Mouse (Mus musculus) cerebellum, adult 18-20 months (tissue): ENCODE results near the gene Nudt5.
A peak's percentile ranks its signal among the peaks of the same experiment; 100 is the strongest.

ENCODE experiments used
- DNase-seq, 2 experiments: peaks; one replicate each; pipeline ENCODE4 v3.0.0; 2021

Gene Nudt5

DNA sequence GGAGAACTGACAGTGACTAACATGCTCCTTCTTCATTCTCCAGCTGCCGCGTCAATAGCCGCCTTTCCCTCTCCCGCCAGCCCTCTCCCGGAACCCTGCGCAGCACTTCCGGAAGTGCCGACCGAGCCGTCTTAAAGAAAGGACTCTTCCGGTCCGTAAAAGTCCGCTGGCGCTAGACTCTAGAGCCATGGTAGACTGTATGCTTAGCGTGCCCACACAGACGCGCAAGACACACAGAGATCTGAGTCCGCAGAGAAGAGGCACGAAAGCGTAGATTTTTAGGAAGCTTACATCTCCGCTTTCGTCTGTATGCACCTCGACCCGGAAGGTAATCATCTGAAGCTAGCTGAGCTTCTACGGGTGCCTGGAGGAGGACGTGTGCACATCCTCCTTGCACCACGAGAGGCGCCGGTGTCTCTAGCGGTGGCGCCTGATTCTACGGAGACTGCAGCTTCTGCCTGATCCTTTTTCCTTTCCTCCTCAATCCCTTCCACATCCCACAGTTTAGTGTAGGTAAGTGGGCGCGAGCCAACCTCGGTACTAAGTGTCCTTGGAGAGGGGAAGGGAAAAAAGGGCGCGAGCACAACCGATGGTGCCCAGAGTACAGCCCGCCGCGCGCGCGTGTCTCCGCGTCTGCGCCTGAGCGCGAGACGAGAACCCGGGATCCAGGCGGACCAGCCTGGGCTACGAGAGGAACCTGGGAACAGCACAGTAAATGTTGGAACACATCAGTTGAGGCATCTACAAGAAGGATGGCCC is at the start of gene Nudt5, which contains the start of gene Cdc123:
Gene Nudt5 (plus strand): TSS at position 147 of the 759 bp plus-strand sequence.
Gene Cdc123 (minus strand): TSS at position 292 of the 759 bp plus-strand sequence.
- DNase-seq = peak; percentile 90 to 91

DNA sequence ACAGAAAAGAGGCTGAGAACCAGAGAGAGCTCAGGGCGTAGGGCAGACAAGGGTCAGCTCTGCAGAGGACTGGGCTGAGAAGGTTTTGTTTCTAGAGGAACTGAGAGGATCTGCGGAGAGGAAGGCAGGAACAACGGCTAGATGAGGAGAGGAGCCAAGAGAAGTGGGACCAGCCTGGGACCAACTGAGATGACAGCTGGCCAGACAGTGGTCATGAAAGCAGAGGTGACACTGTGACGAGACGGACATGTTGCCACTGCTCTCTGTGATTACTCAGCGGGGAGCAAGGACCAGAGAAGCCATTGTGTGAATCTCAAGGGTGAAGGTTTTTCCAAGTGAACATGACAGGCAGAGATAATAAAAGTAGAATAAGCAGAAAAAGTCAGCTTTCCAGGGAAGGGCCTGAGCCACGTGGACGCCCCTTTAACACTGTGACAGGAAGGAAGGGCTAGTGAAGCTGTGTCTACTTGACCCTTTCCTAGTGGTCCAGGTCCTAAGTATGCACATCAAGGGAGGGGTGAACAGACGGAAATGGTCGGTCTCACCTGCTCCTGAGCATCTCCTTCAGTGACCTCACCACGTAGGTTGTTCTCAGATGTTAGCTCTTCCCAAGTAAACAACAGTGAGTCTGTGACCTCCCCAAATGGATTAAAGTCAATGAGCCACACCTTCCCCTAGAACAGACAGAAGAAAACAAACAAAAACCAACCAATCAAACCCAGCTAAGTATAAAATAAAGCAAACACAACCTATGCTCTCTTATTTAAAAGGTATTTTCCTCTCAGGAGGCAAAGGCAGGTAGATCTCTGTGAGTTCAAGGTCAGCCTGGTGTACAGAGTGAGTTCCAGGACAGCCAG is 46.8 kb upstream of the Nudt5 start:
- no peak for DNase-seq

DNA sequence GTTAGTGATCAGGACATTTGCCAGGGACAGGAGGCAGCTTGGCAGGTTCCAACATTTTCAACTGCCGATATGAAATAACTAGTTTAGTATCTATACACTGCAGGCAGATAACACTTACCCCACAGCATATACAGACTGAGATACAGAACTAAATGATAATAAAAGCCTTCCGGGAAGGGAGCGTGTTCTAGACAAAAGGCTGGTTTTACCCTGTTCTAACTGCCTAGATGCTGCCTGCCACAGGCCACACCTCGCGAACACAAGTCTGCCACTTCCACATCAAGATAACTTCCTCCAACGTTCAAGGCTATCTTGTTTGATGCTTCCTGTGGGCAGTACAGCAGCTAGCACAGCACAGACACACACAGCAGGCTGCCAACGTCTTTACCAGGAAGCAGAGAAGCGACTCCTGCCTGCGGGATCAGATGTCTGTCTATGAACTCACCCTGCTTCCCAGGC is 43.6 kb upstream of the Nudt5 start:
- DNase-seq = no peak

DNA sequence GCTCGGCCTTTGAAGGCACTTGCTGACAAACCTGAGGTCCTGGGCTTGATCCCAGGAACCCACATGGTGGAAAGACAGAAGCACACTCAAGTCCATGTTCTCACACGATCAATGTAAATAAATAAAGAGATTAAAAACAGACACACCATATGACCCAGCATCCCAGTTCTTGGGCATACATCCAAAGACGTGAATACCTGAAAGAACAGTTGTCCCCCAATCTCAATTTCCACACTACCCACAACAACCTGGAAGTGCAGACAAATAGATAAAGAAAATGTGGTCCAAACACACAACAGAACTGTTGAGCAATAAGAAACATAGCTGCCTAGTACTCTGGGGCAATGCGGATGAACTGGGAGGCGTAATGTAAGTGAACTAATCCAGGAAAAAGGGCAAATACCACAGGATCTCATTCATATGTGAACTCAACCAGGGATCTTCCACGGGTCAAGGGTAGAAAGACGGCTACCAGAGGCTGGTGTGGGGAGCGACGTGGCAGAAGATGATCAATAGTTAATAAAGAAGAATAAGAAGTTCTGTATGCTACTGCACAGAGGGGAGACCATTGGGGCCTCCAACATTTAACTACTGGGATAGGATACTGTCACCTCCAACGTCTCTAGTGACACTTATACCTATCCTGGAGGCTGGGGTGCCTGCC is 42.8 kb upstream of the Nudt5 start:
- no peak for DNase-seq

DNA sequence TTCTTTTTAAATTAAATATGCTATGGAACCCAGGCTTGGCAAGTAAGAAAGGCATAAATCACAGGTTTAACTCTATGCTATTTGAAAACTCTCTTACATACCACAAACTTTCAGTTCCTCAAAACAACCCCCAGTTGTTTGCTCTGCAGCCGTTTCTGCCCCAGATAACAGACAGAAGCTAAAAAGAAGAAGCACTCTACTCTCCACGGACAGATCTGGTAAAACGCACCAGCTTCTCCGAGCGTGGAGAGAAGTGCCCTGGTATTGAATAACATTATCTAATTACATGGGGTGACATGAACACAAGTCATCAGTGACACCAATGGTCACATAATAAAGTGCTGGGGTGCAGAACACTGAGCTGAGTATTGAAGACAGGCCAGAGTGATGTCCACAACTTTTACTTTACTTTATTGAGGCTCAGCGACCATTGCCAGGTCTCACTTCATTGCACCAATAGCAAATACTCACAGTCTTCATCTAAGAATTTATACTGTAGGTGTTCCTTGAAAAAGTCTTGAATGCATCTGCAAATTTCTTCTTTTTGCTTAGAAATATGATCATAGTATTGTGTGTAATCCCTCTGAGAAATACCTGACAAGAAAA is 40.3 kb upstream of the Nudt5 start:
- DNase-seq = no peak

DNA sequence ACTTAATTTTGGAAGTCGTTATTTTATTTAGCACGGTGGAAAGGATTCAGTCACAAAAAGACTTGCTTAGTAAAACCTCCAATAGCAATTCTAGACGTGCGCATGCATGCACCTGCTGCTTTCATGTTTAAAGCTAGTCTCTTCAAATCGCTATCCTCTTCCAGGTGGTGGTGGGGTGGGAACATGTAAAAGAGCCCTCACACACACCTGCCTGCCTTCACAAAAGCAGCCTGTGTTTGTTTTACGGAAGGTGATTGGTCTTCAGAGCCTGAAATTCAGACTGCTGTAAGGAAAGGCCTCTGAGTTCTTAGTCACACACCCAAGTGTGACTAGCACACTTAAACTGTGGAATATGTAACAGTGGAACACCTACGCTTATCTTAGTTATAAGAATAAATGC is 39.6 kb upstream of the Nudt5 start:
- DNase-seq = no peak

DNA sequence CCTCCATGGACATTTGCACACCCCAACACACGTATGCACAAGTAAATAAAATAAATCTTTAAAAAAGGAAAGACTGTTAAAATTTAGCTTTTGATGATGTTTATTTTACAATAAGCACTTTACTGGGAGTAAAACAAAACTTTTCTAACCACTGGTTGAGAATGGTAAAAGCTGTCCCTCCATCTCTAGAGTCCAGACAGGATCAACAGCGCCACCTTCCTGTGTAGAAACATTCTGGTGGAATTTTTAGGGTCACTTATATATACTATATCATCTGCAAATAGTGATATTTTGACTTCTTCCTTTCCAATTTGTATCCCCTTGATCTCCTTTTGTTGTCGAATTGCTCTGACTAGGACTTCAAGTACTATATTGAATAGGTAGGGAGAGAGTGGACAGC is 38.6 kb upstream of the Nudt5 start:
- peak in 1 of 2 experiments; percentile 10 for DNase-seq

DNA sequence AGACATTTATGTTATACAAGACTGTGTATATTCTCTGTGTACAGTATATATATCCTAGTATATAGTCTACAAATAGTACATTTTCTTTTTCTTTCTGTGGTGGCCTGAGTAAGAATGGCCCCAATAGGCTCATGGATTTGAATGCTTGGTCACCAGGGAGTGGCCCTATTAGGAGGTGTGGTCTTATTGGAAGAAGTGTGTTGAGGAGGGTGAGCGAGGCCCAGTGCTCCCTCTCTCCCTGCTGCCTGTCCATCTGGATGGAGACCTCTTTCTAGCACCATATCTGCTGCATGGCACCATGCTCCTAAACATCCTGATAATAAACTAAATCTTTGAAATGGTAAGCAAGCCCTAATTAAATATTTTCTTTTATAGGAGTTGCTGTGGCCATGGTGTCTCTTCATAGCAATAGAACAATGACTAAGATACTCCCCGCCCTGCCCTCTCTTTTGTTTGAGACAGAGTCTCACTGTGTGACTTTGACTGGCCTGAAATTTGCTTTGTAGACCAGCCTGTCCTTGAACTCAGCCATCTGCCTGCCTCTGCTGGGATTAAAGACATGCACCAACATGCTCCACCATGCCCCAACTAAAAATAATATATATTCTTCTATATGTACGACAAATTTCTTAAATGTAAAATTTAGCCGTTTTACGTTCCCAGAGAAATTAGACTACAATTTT is 34.6 kb upstream of the Nudt5 start:
- no peak for DNase-seq

DNA sequence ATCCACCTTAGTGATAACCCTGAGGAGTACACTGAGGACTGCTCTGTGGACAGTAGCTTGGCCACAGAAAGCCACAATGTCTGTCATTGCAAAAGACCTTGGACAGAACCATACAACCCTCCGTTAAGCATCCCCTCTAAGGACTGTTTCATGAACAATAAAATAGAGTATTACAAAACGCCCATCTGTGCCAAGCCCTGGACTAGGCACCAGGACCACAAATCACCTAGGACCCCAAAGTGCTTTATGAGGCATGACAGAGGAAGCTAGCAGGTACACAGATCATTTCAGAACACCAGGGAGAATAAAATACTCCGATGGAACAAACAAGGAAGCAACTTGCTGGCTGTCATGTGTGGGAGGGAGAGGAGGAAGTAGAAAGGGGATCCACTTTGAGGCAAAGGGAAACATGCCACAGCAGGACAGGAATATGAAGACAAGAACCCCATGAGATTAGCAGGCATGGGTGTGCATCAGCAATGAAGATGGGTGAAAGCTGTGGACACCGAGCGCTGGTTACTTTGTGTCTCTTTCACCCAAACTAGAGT is 33.5 kb upstream of the Nudt5 start:
- no peak for DNase-seq

DNA sequence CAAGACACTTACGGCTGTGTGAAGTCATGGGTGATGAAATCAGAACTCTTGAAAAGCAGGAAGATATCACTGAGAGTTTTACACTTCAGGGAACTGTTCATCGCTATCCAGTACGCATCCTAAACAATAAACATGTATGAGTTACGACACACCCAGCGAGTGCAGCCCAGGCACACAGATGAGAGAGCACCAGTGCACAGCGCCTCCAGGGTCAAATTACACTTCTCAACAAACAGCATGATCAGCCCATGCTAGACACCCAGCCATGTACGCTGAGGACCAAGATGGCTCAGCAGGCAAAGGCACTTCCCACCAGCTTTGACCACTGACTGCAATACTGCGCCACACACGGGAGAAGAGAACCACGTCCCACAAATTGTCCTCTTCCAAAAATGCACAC is 23.6 kb upstream of the Nudt5 start:
- DNase-seq = no peak

DNA sequence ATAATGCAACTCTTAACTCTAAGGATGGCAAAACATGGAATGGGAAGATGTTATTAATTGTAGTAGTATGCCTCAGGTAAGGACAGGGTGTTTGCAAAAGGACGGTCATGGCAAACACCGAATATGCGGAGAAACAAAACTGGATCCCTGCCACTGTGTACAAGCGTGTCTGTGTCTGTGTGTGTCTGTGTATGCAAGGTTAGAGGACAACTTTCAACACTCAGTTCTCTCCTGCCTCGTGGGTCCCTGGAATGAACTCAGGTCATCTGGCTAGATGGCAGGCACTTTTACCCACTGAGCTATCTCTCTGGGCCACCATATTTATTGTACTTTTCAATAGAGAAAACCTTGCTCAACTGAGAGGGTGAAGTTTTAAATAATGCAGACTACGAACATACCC is 22.4 kb upstream of the Nudt5 start:
- DNase-seq = no peak

DNA sequence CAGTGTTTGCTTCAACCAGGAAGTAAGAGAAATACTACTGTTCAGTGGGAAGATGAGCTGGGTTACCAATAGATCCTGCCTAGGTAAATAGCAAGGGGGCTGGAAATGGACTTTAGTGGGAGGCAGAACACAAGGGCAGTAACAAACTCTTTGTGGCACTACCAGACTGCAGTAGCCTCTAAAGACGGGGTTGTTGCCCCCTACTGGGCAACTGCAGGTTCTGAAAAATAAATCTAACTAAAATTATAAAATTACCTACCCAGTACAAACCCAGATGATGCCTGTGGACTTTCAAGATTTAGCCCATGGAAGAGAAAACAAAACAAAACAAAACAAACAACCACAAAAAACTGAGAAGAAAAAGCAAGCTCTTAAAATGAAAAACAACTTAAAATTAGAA is 20.6 kb upstream of the Nudt5 start:
- no peak for DNase-seq

DNA sequence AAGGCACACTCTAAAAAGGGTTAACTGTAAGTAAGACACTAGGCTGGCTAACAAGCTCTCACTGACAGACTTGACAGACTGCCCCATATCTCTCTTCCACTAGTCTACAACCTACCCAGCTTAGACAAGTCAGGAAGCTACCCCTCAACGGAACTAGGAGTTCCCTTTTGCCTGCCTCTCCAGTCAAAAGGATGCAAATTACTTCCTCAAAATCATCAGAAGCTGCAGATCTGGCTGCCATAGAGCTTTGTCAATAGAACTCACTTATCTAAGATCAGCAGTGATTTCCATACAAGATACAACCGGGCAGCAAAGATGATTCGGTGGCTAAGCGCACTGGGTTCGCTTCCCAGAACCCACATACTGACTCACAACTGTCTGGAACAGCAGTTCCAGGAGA is 20.1 kb upstream of the Nudt5 start:
- DNase-seq = no peak

DNA sequence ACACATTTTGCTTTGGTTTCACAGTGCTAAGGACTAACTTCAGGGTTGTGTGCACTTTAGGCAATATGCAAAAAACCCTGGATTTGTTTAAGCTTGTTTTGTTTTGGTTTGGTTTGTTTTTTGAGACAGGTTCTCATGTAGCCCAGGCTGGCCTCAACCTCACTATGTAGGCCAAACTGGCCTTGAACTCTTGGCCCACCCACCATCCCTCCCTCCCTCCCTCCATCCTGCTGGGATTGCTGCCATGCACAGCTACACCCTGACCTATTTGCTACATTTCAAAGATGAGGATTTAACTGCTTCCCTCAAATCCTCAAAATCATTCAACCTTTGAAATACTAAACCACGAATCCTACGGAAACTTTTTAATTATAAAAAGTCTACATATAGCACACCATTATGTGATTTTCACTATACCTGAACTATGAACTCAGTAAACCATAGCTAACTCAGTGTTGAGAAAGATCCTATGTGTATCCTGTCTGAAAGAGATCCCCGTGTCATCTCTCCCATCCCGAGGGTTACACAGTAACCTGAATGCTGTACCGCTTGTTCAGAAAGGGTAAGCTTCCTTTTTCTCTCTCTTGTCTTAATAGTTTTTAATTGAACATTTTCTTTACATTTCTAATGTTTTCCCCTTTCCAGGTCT is 19.4 kb upstream of the Nudt5 start:
- DNase-seq = no peak

DNA sequence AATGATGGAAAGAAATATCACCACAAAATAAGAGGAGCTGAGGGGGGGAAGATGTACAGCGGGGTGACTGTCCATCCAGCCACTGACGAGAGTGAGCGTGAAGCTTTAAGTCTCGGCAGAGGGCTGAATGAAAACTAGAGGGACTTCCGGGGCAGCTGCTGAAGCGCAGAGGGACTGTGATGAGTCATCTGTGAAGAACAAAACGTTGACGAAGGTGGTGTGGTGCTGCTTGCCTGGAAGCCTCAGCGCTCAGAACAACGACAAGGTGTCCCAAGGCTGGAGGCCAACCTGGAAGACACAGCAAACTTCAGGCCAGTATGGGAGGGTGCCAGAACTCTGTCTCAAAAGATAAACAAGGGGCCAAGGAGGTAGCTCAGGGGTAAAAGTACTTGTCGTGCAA is 4.0 kb upstream of the Nudt5 start:
- no peak for DNase-seq

DNA sequence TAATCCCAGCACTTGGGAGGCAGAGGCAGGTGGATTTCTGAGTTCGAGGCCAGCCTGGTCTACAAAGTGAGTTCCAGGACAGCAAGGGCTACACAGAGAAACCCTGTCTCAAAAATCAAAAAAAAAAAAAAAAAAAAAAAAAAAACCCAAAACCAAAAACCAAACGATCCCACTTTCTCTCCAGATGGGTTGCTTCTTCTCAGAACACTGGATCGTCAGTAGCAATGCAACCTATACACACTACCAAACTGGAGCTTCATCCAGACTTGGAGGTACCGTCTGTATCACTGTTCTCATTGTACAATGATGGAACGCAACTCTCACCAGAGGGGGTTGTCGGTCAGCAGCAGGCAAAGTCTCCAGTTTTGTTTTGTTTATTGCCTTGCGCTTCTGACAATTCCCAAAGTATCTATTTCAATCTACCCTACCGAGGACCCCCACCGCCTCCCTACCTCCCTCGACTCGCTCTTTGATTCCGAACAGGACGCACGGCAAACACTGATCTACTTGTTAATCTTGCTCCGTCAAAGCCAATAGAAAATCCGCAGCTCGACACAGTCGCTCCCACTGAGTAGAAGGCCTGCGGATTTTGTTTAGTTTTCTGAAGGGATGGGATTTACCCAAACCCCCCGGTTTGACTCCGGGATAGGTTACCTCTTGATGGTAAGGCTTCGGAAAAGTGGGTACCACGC is 492 bp upstream of the Nudt5 start:
- no peak for DNase-seq

DNA sequence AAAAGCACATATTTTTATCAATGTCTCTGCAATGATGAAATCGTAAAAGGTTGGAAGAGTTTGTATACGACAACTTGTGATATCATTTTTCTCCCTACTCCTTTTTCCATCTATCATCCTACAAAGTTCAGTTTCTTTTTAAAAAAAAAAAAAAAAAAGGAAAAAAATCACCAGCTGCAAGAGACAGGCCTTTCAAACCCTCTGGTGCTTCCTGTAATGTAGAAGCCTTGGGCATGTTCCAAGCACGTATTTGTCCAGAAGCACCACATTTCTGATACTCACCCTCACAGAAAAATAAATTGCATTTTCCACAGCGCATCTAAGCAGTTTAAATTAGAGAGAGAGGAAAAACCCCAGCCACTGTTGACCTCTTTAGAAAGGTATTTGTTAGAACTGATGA is 1.0 kb downstream of the Nudt5 start:
- no peak for DNase-seq

DNA sequence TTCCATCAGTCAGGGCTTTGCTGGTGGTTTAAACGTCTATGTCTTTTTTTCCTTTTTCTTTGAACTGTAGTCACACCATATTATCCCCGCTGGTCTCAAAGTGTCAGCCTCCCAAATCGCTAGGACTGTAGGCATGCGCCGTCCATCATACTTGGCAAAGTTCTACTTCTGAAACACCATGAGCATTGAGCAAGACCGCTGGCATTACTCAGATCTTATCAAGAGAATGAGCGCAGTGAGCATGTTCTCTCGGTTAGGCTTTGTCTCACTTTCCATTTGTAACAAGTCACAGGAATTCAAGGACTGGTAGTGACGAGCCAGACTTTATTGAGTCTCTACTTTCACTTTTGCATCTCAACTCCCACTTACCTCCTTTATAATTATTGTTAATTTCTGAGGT is 6.3 kb downstream of the Nudt5 start:
- no peak for DNase-seq

DNA sequence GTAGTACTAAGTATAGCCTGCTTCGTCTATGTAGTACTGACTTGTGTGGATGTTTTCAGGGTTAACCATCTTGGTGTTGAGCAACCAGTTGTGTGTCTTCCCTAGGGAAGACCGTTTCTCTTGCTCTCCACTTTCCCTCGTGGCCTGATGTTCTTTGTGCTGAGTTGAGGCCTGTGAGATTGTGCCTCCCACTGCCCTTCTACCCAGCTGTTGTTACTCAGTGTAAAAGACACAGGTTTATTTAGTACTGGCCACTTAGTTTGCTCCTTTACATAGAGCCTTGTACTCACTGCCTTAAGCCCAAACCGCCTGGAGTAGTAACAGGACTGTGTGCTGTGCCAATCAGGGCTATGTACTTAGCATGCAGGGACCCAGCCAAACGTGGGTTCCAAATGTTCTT is 7.0 kb downstream of the Nudt5 start:
- no peak for DNase-seq

DNA sequence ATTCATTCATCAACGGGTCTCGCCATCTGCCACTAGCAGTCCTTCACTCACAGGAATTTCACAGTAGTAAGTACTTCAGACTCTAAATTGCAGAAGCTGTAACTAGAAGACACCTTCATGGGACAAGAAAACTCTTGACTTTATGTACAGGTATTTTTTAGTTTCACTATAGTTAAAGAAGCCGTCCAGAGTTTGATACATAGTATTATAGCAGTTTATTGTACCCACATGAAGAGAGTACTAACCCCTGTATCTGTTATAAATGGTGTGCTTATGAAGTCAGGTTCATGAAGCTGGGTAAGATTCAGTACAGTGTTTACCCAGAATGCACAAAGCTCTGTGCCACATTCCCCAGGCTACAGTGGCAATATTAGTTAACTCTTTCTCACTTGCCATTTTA is 18.0 kb downstream of the Nudt5 start, which contains the start of gene Gm13199:
Gene Gm13199 (minus strand): TSS at position 101 of the 400 bp plus-strand sequence.
- no peak for DNase-seq

DNA sequence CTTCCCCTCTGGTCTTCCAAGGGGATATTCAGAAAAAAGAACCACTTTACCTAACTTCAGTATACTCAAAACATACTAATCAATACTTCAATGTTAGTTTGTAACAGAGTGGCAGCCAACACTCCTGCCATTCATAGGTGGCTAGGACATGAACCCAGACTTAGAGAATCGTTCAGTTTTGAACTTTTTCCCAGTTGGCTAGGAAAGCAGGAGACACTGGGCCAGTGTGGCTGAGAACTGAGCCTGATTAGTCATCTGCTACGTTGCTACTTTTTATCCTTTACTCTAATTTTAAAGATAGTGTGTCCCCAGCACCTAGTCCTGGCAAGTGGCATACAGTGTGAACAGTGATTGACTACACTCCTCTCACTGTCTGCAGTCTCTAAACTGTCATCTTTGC is 22.9 kb downstream of the Nudt5 start:
- DNase-seq = no peak
